Mouse (Mus musculus) brown adipose tissue, adult 24 weeks (tissue): ENCODE results near the gene Hs6st2. TPM values are rescaled to one million over a fixed set of nuclear protein-coding genes. Genes with fewer than 3 reads are reported as not detected.

Experiments
- H3K27ac ChIP-seq: fragments of 200-500 bp; replicated peaks from 2 replicates; pipeline ENCODE4 v1.5.1; 2012; ENCODE audit warnings: low read depth, mild to moderate bottlenecking, low read length
- H3K4me1 ChIP-seq: fragments of 200-500 bp; 2 replicates; pipeline ENCODE4 v1.6.1; 2012; ENCODE audit warnings: low read length, mixed read lengths; ENCODE audit not compliant: control insufficient read depth, insufficient read depth, insufficient read length
- H3K4me3 ChIP-seq: fragments of 200-500 bp; 2 replicates; pipeline ENCODE4 v1.5.1; 2012; ENCODE audit warnings: low read depth, mild to moderate bottlenecking, low read length, moderate library complexity; ENCODE audit not compliant: insufficient read depth
- polyA plus RNA-seq: library from polyadenylated mRNA; stranded (reverse); fragments of >200 nt; gene quantifications from 2 replicates; pipeline ENCODE4 v1.2.4, GENCODE M21; 2012; ENCODE audit not compliant: missing spikeins, insufficient read depth, insufficient read length

Hs6st2 gene
- polyA plus RNA-seq, 1 experiment: not detected

DNA sequence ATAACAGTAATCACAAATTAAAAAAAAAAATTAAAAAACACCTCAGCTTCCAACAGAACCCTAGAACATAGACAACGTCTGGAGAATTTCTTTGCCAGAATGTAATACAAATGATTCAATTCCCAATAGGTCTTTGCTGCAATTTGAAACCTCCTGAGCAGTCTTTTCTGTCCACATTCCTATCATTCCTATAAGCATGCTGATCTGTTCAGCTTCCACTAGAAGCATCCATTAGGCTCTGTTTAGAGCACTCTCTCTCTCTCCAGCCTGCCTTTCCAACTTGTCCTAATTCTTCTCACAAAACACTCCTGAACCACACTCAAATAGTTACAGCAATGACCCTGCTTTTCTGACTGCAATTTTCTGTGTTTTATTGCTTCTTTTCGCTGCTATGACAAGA, 50.3 kb downstream of the Hs6st2 start:
- Histone ChIP-seq H3K27ac (no peak overlapping the region), H3K4me1 (no peaks in the 10 kb centered on the region), H3K4me3 (no peak overlapping the region)

DNA sequence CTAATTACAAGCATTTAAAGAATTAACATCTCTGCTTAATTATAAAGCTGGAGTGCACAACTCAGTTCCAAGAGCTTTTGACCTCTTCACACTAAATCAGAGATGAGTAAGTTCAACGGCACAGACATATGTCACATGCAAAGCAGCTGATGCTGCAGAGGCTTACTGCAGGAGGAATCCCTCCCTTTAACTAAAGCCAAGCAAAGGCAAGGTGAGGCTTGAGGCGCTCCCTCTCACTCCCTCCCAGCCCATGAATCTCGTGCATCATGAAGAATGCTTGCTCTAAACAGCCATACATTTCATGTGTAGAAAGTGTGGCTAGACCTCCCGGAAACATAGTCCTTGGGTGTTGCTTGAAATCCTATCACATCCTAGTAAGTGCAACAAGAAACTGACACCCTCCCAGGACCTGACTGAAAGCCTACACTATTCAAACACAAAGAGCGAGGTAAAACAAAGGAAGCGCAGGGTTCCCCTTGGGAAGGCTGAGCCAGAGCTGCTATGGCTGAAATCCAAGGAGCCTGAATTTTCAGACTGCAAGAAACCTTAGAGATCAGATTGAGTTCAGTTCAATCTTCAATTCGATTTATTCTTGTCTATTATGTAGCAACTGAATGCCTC, 67.2 kb downstream of the Hs6st2 start:
- no peak overlapping the region for H3K27ac ChIP-seq
- H3K4me1 ChIP-seq: no peaks in the 10 kb centered on the region
- H3K4me3 ChIP-seq: no peak overlapping the region

DNA sequence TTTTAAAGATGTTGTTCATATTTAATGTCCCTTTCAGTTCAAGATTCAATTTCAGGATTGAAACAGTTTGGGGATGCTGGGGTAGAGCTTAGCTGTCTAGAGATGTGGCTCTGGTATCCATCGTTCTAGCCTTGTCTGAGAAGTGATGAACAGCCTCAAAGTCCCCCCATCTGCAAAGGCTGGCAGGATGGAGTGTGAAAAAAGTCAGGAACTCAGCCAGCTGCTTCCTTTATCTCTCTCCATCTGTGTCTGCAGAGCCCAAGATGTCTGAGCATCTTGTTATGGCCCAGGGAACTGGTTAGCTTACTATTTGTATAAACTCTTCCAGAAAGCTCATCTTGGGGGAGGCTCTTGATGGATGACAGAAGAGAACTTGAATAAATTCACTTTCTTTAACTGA, 70.9 kb downstream of the Hs6st2 start:
- Histone ChIP-seq H3K4me3 (no peak overlapping the region), H3K4me1 (no peaks in the 10 kb centered on the region), H3K27ac (no peak overlapping the region)

DNA sequence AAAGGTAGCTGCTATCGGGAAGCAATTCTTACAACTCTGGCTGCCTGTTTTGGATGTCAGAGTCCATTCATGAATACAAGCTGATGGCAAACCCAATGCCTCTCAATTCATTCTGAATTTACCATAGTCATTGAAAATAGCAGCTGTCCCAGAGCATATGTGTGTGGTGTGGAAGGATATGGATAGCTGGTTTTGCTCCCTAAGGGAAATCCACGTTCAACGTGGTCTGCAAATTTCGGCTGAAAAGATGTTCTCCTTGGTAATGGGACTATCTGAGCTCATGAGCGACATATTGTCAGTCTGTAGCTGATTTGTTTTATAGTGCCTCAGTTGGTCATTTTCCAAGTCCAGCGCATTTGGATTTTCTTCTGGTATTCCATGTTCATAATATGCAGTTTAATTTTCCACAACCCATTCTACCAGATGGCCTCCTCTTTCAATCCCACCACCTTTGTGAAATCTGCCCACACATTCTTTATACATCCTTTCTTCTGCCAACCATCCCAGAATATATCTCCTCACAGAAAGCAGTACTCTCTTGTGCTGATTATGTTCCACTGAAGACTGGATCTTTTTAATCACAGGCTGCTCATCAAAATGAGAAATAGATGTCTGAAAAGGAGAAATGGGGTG, 75.3 kb downstream of the Hs6st2 start:
- no peak overlapping the region for H3K4me3 ChIP-seq
- H3K4me1 ChIP-seq: no peaks in the 10 kb centered on the region
- no peak overlapping the region for H3K27ac ChIP-seq

DNA sequence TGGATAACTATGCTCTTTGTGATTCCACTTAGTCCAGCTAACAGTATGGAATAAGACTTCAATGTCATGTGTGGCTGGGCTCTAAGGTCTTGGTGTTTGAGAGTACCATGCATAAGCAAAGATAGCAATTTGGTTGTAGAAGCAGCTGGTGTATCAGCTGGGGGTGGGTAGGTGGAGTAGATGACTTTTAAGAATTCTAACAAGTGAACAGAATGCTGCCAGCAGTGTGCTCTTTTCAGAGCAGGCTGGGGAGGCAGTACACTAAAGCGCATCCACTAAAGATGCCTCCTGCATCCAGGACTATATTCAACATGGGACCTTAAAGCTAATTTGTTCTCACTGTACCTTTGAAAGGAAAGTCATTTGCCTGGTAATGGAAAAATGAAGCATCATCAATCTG, 88.9 kb downstream of the Hs6st2 start:
- Histone ChIP-seq H3K4me1 (no peaks in the 10 kb centered on the region), H3K27ac (no peak overlapping the region), H3K4me3 (no peak overlapping the region)

DNA sequence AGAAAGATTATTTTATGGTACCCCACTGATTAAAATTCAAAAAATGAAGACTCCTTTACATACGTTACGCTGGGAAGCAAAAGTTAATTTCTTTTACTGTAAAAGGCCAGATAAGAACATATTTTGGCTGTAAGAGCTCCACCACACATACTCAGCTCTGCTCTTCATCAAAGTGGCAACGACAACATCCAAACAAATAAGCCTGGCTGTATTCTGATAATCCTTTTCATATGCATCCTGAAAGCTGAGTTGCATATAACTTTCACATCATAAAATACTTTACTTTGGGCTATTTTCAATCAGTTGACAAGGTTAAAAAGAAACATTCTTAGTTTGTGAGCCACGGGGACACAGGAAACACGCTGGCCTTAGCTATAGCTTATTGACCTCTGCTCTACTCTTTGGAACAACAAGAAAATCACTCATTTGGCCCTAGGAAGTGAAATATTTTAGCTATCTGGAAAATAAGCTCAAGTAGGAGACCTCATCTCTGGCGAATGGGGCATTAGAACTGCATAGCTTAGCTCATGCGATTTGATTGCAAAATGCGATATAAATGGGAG, 91.1 kb downstream of the Hs6st2 start:
- no peak overlapping the region for H3K4me3 ChIP-seq
- no peak overlapping the region for H3K27ac ChIP-seq
- no peaks in the 10 kb centered on the region for H3K4me1 ChIP-seq

DNA sequence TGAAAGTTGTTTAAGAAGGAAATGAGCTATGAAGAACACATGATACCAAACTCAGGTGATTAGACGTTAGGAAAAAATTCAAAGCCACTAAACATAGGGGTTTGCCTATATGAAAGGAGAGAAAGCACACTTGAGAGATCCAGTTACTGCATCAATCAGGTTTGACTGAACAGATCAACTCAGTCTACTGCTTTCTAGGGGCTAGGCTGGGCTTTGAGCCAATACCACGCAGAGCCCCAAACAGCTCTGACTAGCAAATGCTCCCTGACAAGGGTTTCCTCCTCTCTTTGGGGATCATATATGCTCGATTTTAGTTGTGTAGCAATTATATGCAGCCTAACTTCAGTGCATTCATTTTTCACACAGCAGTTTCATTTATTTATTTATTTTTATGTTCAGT, 96.2 kb downstream of the Hs6st2 start:
- no peak overlapping the region for H3K27ac ChIP-seq
- H3K4me1 ChIP-seq: no peaks in the 10 kb centered on the region

DNA sequence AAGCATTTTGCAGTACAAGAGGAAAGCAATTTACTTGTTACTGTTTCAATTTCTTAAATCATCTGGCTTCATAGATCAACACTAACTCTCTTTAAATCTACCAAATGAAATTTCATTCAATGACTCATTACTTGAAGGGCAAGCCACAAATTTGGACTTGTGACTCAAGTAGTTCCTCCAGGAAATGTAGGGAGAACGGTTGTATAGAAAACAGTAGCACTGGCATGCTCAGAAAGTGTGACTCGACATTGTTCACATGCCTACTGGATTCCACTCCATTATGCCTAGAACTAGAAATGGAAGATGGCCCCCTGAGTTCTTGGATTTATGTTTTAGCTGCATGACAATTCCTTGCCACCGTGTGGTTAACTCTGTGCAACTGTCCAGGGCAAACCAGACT, 100.0 kb downstream of the Hs6st2 start:
- no peak overlapping the region for H3K4me3 ChIP-seq
- no peaks in the 10 kb centered on the region for H3K4me1 ChIP-seq
- H3K27ac ChIP-seq: no peak overlapping the region

More for the DNA sequence above, 96.2 kb downstream of the Hs6st2 start:
- H3K4me3 ChIP-seq: no peak overlapping the region

DNA sequence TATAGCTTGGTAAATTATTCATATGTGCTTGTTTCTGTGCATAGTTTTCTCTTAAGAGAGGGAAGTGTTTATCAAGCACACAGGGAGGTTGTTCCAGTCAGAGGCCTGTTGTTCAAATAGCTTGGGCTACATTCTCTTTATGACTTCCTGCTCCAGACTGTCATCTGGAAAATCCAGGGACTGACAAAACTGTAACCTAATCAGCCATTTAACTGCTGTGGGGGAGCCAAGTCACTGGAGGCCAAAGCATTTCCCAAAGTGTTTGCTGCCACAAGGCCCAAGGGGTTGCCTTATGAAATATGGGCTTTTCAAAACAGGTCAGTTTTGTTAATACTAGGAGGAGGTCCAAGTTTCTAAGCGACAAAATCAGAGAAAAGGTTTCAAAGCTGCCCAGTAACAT, 119.8 kb downstream of the Hs6st2 start:
- H3K4me3 ChIP-seq: no peak overlapping the region
- no peak overlapping the region for H3K27ac ChIP-seq
- H3K4me1 ChIP-seq: no peaks in the 10 kb centered on the region

DNA sequence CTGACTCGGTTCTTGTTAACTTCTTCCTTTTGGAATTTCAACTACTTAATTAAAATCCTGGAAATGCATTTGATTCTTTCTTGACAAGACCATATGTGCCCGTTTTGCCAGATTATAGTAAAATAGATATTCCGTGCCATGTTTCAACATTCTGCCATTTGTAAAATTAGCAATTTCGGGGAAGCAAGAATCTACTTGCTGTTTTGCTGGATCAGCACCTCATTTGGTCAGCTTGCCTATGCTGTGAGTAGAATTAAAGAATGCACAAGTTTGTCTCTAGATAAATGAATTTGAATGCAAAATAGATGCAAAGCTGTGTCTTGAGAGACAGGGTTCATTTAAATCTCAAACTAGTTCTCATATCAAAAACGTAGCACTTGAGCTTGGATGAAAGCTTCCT, 142.0 kb downstream of the Hs6st2 start:
- H3K4me1 ChIP-seq: no peaks in the 10 kb centered on the region
- H3K4me3 ChIP-seq: no peak overlapping the region
- H3K27ac ChIP-seq: no peak overlapping the region

DNA sequence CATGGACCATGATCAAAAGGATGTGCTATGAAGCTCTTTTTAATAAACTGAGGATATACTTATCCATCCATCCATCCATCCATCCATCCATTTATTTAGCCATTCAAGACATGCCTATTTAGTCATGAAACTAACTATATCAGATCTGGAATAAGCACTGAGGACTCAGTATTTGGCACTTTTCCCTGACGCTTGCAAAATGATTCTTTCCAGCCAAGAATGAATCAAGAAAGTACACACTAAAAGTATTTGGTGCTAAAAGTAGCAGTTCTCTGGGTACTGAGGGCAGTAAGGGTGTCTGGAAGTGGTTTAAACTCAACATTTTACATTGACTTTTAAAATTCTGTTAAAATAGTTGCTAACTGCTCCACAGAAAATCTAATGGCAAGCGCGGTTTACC, 144.6 kb downstream of the Hs6st2 start:
- no peaks in the 10 kb centered on the region for H3K4me1 ChIP-seq

DNA sequence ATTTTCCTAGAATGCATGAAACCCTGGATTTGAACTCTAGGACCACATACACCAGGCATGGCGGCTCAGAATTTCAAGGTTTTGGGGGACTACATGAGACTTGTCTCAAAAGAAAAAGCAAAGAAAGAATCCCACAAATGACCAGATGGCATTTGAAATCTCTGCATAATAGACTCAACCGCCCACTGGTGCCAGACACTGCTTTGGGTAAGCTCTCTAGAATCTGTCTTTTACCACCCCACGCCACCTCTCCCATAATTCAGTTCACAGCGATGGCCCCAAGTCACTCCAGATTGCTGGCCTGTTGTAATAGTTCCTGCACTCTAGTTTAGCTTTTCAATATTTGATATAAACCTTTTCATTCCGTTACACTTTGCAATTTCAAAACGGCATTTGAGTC, 146.4 kb downstream of the Hs6st2 start:
- Histone ChIP-seq H3K4me3 (no peak overlapping the region), H3K27ac (no peak overlapping the region), H3K4me1 (no peaks in the 10 kb centered on the region)

More for the DNA sequence above, 144.6 kb downstream of the Hs6st2 start:
- Histone ChIP-seq H3K4me3 (no peak overlapping the region), H3K27ac (no peak overlapping the region)

DNA sequence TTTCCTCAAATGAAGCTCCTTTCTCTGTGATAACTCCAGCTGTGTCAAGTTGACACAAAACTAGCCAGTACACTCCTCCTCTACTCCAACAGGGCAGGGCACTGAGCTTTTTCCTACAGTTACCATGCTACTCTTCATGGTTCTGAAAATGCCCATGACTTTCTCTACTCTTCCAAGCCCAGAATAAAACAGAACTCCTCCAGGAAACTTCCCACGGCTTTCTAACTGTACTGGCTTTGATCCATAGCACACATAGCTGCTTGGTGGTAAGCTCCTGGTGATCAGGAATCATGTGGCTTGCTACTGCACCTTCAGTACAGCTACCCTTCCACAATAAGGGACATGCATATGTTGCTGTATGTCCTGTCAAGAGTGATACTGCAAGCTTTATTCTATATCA, 150.5 kb downstream of the Hs6st2 start:
- no peak overlapping the region for H3K4me3 ChIP-seq
- H3K27ac ChIP-seq: no peak overlapping the region
- H3K4me1 ChIP-seq: no peaks in the 10 kb centered on the region

DNA sequence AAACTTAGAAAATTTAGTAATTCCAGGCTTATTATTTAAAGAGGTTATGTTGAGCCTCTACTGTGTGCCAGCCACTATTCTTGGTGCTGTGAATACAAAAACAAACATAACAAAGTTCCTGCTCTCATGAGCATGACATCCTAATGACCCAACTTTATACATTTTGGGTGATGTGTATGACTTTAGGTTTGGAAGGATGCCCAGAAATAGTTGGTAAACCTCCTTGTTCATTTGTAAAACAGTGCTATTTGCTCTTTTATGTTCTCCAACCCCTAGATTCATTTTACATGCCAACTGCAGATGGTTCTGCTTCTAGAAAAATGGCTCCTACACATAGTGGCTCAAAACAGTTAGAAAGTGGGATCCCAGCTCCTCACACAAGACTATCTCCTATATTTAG, 153.1 kb downstream of the Hs6st2 start:
- Histone ChIP-seq H3K4me3 (no peak overlapping the region), H3K4me1 (no peaks in the 10 kb centered on the region), H3K27ac (no peak overlapping the region)

DNA sequence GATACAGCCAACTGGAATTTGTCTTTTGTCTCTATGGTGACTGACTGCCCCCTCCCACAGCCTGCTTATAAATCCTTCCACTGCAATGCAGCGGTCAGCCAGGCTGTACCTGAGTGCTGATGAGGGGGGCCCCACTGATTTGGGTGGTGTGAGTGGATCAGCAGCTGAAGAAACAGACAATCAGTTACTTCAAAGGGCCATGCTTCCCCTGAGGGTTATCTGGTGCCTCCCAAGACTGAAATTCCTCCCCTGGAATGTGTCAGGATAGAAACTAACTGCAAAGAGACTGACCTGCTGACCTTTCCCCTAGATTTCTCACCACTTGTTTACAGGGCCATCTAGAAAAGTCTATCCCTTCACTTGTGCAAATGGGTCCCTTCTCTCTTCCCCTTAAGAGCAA, 166.8 kb downstream of the Hs6st2 start:
- Histone ChIP-seq H3K27ac (no peak overlapping the region; the same call in 1 of the 2 replicates), H3K4me3 (no peak overlapping the region)

DNA sequence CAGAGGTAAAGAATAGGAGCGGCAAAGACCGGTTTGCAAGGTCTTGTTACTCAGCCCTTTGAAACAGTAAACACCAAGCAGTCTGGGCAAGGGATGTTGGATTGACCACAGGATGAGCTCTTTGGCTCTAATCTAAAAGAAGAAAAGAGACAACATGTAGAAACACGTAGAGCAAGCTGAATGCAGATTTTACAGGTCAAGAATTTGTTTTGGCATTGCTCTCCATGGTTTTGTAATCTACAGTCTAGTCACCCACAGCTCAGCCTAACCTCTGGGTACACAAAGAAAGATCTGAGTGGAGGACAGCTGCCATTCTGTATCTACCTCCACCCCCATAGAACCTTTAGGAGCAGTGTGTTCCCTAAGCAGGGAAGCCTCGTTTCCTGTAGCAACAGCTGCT, 175.1 kb downstream of the Hs6st2 start:
- Histone ChIP-seq H3K4me1 (peaks cover 5% of the 10 kb centered on the region), H3K4me3 (no peak overlapping the region), H3K27ac (no peak overlapping the region)

More for the DNA sequence above, 166.8 kb downstream of the Hs6st2 start:
- H3K4me1 ChIP-seq: peaks cover 4% of the 10 kb centered on the region
